Mouse (Mus musculus): ENCODE measurements around the gene Togaram1. TPM values are rescaled to one million over a fixed set of nuclear protein-coding genes. Genes with fewer than 3 reads are reported as not detected.

The Togaram1 gene
- polyA plus RNA-seq (2014; fragmentation: Illumina TruSeq; extraction: RNeasy Lipid Tissue Mini Kit (QIAGEN cat#74804); ENCODE audit: insufficient read depth, low read depth, low replicate concordance): 10.8 TPM

GRCm38 (mm10) chr12:64965124-64966026 lies at the start of gene Togaram1, which contains the start of gene Klhl28:
Gene Togaram1, plus strand, starts transcription at chr12:64965804.
Gene Klhl28, minus strand, starts transcription at chr12:64965534.

GRCm38 (mm10) chr12:64917578-64918471 lies 47.8 kb upstream of the Togaram1 start, which contains the start of gene Gm527:
Gene Gm527, plus strand, starts transcription at chr12:64917906.

GRCm38 (mm10) chr12:65036190-65036870 lies 70.7 kb downstream of the Togaram1 start, which contains the start of gene Prpf39:
Gene Prpf39, plus strand, starts transcription at chr12:65036333.

Other genes with a start within 250 kb of the Togaram1 start
- gene Gm527, start 47.9 kb upstream of the Togaram1 start, polyA plus RNA-seq (2014; fragmentation: Illumina TruSeq; extraction: RNeasy Lipid Tissue Mini Kit (QIAGEN cat#74804); ENCODE audit: insufficient read depth, low read depth, low replicate concordance): 3.8 TPM
- 3.7 TPM for gene Klhl28, start 270 bp upstream of the Togaram1 start, polyA plus RNA-seq (2014; fragmentation: Illumina TruSeq; extraction: RNeasy Lipid Tissue Mini Kit (QIAGEN cat#74804); ENCODE audit: insufficient read depth, low read depth, low replicate concordance)
- gene Prpf39, start 70.5 kb downstream of the Togaram1 start, polyA plus RNA-seq (2014; fragmentation: Illumina TruSeq; extraction: RNeasy Lipid Tissue Mini Kit (QIAGEN cat#74804); ENCODE audit: insufficient read depth, low read depth, low replicate concordance): 13.3 TPM
- gene Fkbp3, start 108.2 kb downstream of the Togaram1 start, polyA plus RNA-seq (2014; fragmentation: Illumina TruSeq; extraction: RNeasy Lipid Tissue Mini Kit (QIAGEN cat#74804); ENCODE audit: insufficient read depth, low read depth, low replicate concordance): 63.9 TPM
- 0.50 TPM for gene Fancm, start 109.8 kb downstream of the Togaram1 start, polyA plus RNA-seq (2014; fragmentation: Illumina TruSeq; extraction: RNeasy Lipid Tissue Mini Kit (QIAGEN cat#74804); ENCODE audit: insufficient read depth, low read depth, low replicate concordance)
- gene Mis18bp1, start 206.8 kb downstream of the Togaram1 start, polyA plus RNA-seq (2014; fragmentation: Illumina TruSeq; extraction: RNeasy Lipid Tissue Mini Kit (QIAGEN cat#74804); ENCODE audit: insufficient read depth, low read depth, low replicate concordance): 0.24 TPM